Comparison of ENCODE assay signal across 8 mouse cellular contexts in the genomic region with DNA sequence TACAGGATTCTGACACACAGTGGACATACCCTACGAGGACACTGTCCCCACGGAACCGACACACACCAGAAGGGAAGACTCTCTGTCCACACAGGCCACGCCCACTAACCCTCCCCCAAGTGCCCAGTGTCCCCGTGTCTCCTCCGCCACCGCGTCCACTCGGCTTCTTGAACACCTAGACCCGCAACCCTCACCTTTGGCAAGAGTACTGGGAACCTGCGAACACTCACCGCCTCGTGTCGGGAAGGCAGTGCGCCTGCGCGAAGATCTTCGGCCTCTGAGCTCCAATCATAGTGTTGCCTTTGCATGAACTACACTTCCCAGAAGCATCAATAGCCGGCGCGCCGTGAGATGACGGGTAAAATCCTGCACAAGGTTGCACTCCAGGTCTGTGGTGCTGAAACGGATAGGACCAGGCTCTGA. TPM values are rescaled to one million over a fixed set of nuclear protein-coding genes. Genes with fewer than 3 reads are reported as not detected.
A peak's percentile ranks its signal among the peaks of the same experiment; 100 is the strongest.
DNase-seq lines count a peak whose midpoint lies in the region; ATAC-seq lines count a peak whose summit lies in the region.

No protein-coding gene starts in this region.

- under 1% methylated on average over 24 of the region's 24 CpGs for WGBS in heart, embryonic 14.5 days
- WGBS in liver, embryonic 13.5 days (ENCODE audit: insufficient replicate concordance): under 1% methylated on average over 24 of the region's 24 CpGs
- WGBS in stomach, embryonic 16.5 days: under 1% methylated on average over 24 of the region's 24 CpGs

- H3K27ac ChIP-seq in heart, embryonic 14.5 days (replicated peaks in 1 of 2; ENCODE audit: control insufficient read depth in 1 of 2, insufficient read depth in 1 of 2, low read depth in 2 of 2, low read length in 2 of 2): no peak overlapping the region
- H3K27ac ChIP-seq in liver, embryonic 13.5 days: no peak overlapping the region
- no peak overlapping the region for H3K27ac ChIP-seq in stomach, embryonic 16.5 days (ENCODE audit: low read length)

- H3K4me2 ChIP-seq in heart, embryonic 14.5 days (ENCODE audit: low read length): peak overlapping the region; percentile 72
- H3K4me2 ChIP-seq in liver, embryonic 13.5 days: peak overlapping the region; percentile 83
- H3K4me2 ChIP-seq in stomach, embryonic 16.5 days (ENCODE audit: low read depth, low read length): peak overlapping the region; percentile 71

- peak; percentile 95 for ATAC-seq in CD4-positive, CD25-positive, alpha-beta regulatory T cell, adult 4 months
- ATAC-seq in heart, embryonic 14.5 days (ENCODE audit: insufficient number of reproducible peaks, insufficient read depth, low FRiP score, low read depth): peak; percentile 78
- ATAC-seq in liver, embryonic 13.5 days (ENCODE audit: low read depth): peak; percentile 77
- ATAC-seq in stomach, embryonic 16.5 days (ENCODE audit: insufficient read depth, low FRiP score): peak; percentile 83

- peak overlapping the region; percentile 59 to 73 for H3K4me3 ChIP-seq in heart, embryonic 14.5 days (ENCODE audit: control insufficient read depth in 1 of 2, insufficient read depth in 1 of 2, low read depth in 1 of 2, low read length in 2 of 2)
- H3K4me3 ChIP-seq in liver, embryonic 13.5 days (replicated peaks): peak overlapping the region; percentile 66
- peak overlapping the region; percentile 69 for H3K4me3 ChIP-seq in stomach, embryonic 16.5 days (replicated peaks; ENCODE audit: low read length)

- peaks cover 3 to 14% of the 10 kb centered on the region in 2 experiments; a peak in 2 of 4 replicates for H3K4me1 ChIP-seq in heart, embryonic 14.5 days (ENCODE audit: control insufficient read depth in 2 of 2, insufficient read depth in 2 of 2, low read length in 2 of 2)
- peaks cover 39% of the 10 kb centered on the region for H3K4me1 ChIP-seq in liver, embryonic 13.5 days (replicated peaks)
- peaks cover 12% of the 10 kb centered on the region for H3K4me1 ChIP-seq in stomach, embryonic 16.5 days (ENCODE audit: control insufficient read depth, insufficient read depth, low read length)

- H3K9me3 ChIP-seq in heart, embryonic 14.5 days (ENCODE audit: control insufficient read depth, low read length): no peaks in the 10 kb centered on the region
- no peaks in the 10 kb centered on the region for H3K9me3 ChIP-seq in liver, embryonic 13.5 days (replicated peaks)
- H3K9me3 ChIP-seq in stomach, embryonic 16.5 days (replicated peaks; ENCODE audit: control insufficient read depth, low read length): no peaks in the 10 kb centered on the region

- H3K9ac ChIP-seq in heart, embryonic 14.5 days (ENCODE audit: low read length): peak overlapping the region; percentile 75
- H3K9ac ChIP-seq in liver, embryonic 13.5 days: peak overlapping the region; percentile 72
- H3K9ac ChIP-seq in stomach, embryonic 16.5 days (ENCODE audit: low read length): peak overlapping the region; percentile 74

- H3K36me3 ChIP-seq in heart, embryonic 14.5 days (ENCODE audit: control insufficient read depth, insufficient read depth, low read length): no peaks in the 10 kb centered on the region
- H3K36me3 ChIP-seq in liver, embryonic 13.5 days: no peaks in the 10 kb centered on the region
- H3K36me3 ChIP-seq in stomach, embryonic 16.5 days (ENCODE audit: control insufficient read depth, insufficient read depth, low read length): no peaks in the 10 kb centered on the region

- peak; percentile 72 for DNase-seq in c-Kit-negative CD71-positive TER-119-positive erythroid progenitor cells, embryonic 14.5 days (ENCODE audit: low read depth, low spot score)
- DNase-seq in fibroblast of lung, adult 2 months (ENCODE audit: low read depth): peak; percentile 82
- DNase-seq in kidney, postnatal 14 days: peak; percentile 96
- DNase-seq in liver, embryonic 13.5 days: peak; percentile 89
- peak; percentile 92 for DNase-seq in neural tube, embryonic 10.5 days (ENCODE audit: extremely low spot score, low spot score)

- no peaks in the 10 kb centered on the region for H3K27me3 ChIP-seq in heart, embryonic 14.5 days (ENCODE audit: control insufficient read depth, insufficient read depth, low read length)
- H3K27me3 ChIP-seq in liver, embryonic 13.5 days: no peaks in the 10 kb centered on the region
- H3K27me3 ChIP-seq in stomach, embryonic 16.5 days (ENCODE audit: control insufficient read depth, insufficient read depth, low read length): no peaks in the 10 kb centered on the region

RNA-seq across cellular contexts. Expression of a gene that starts 2.4 kb away (rescaled TPM):
- 1 to 10 TPM; 3.0 to 3.7 TPM for polyA plus RNA-seq in CD4-positive, CD25-positive, alpha-beta regulatory T cell, adult 4 months (2017; shearing (Covaris generic))
- polyA plus RNA-seq in heart, embryonic 14.5 days (2014; fragmentation: Nextera tagmentation; extraction: Ambion mirVana): 1.8 and 2.4 TPM in 2 replicates
- polyA plus RNA-seq in liver, embryonic 13.5 days (2015; fragmentation: Nextera tagmentation; extraction: Ambion mirVana): 1.2 and 1.6 TPM in 2 replicates
- polyA plus RNA-seq in stomach, embryonic 16.5 days (2015; fragmentation: Nextera tagmentation; extraction: Ambion mirVana): 4.5 and 4.7 TPM in 2 replicates

RNA-seq across cellular contexts. Expression of a gene that starts 2.6 kb away (rescaled TPM):
- 100 to 1,000 TPM; 120 to 152 TPM for polyA plus RNA-seq in CD4-positive, CD25-positive, alpha-beta regulatory T cell, adult 4 months (2017; shearing (Covaris generic))
- 122 and 132 TPM in 2 replicates for polyA plus RNA-seq in heart, embryonic 14.5 days (2014; fragmentation: Nextera tagmentation; extraction: Ambion mirVana)
- 124 and 127 TPM in 2 replicates for polyA plus RNA-seq in liver, embryonic 13.5 days (2015; fragmentation: Nextera tagmentation; extraction: Ambion mirVana)
- polyA plus RNA-seq in stomach, embryonic 16.5 days (2015; fragmentation: Nextera tagmentation; extraction: Ambion mirVana): 118 and 128 TPM in 2 replicates

RNA-seq across cellular contexts. Expression of a gene that starts 43.2 kb away (rescaled TPM):
- not detected for polyA plus RNA-seq in CD4-positive, CD25-positive, alpha-beta regulatory T cell, adult 4 months (2017; shearing (Covaris generic))
- polyA plus RNA-seq in heart, embryonic 14.5 days (2014; fragmentation: Nextera tagmentation; extraction: Ambion mirVana): not detected in 2 replicates
- polyA plus RNA-seq in liver, embryonic 13.5 days (2015; fragmentation: Nextera tagmentation; extraction: Ambion mirVana): 0.03 TPM in 1 of 2 replicates, not detected in the other
- polyA plus RNA-seq in stomach, embryonic 16.5 days (2015; fragmentation: Nextera tagmentation; extraction: Ambion mirVana): 21.1 and 30.0 TPM in 2 replicates

Comparison
In these comparisons a context has a peak if more than half of its experiments do, and no peak if none do; other contexts are left out.
1. RNA of a gene that starts 43.2 kb away (polyA plus RNA-seq): 21.1 to 30.0 TPM in stomach, embryonic 16.5 days; not detected in CD4-positive, CD25-positive, alpha-beta regulatory T cell, adult 4 months, not detected in heart, embryonic 14.5 days and 0.03 TPM in liver, embryonic 13.5 days; every median in the first group is over 10 times any median in the second.
2. Peak in every context shown above with its lines, with median percentiles within 50 percentile points of each other: ATAC-seq, DNase-seq, H3K4me2 ChIP-seq, H3K4me3 ChIP-seq and H3K9ac ChIP-seq.